Mouse (Mus musculus) MEL (cell line): Measurements from ENCODE around the gene Pcnx.

ENCODE experiments used
- CHD2 ChIP-seq: IDR thresholded peaks from 2 replicates; pipeline ENCODE4 v1.6.1; 2011; ENCODE audit warnings: low read length, improper control_type of control experiment
- CTCF ChIP-seq, 3 experiments: IDR thresholded peaks in 2 of 3; conservative IDR thresholded peaks in 1 of 3; 2 replicates each; pipeline ENCODE4 v1.5.1; 2011 to 2012; ENCODE audit warnings: low read length in 3 of 3, low read depth in 2 of 3, mild to moderate bottlenecking in 2 of 3, improper control_type of control experiment in 1 of 3, inconsistent platforms in 1 of 3, mixed read lengths in 1 of 3, moderate library complexity in 1 of 3; ENCODE audit not compliant: control insufficient read depth in 1 of 3, insufficient read depth in 1 of 3, poor library complexity in 1 of 3, severe bottlenecking in 1 of 3
- E2F4 ChIP-seq: IDR thresholded peaks from 2 replicates; pipeline ENCODE4 v1.6.1; 2011; ENCODE audit warnings: low read depth, low read length, improper control_type of control experiment, borderline replicate concordance
- EP300 ChIP-seq, 2 experiments: IDR thresholded peaks; 2 replicates each; pipeline ENCODE4 v1.6.1; 2011; ENCODE audit warnings: improper control_type of control experiment in 2 of 2, low read length in 2 of 2, low read depth in 1 of 2, mild to moderate bottlenecking in 1 of 2
- GATA1 ChIP-seq: IDR thresholded peaks from 2 replicates; pipeline ENCODE4 v1.6.1; 2011; ENCODE audit warnings: low read depth, low read length, improper control_type of control experiment
- MAFK ChIP-seq: IDR thresholded peaks from 2 replicates; pipeline ENCODE4 v1.6.1; 2011; ENCODE audit warnings: low read depth, mild to moderate bottlenecking, low read length, improper control_type of control experiment, borderline replicate concordance
- POLR2A ChIP-seq, 2 experiments: IDR thresholded peaks; 2 replicates each; pipeline ENCODE4 v1.6.1; 2011 to 2012; ENCODE audit warnings: low read length in 2 of 2, mild to moderate bottlenecking in 2 of 2, control low read depth in 1 of 2, improper control_type of control experiment in 1 of 2, low read depth in 1 of 2, moderate library complexity in 1 of 2; ENCODE audit not compliant: control insufficient read depth in 1 of 2, insufficient read depth in 1 of 2, poor library complexity in 1 of 2
- POLR2AphosphoS2 ChIP-seq: IDR thresholded peaks from 2 replicates; pipeline ENCODE4 v1.6.1; 2011; ENCODE audit warnings: low read length, improper control_type of control experiment
- RAD21 ChIP-seq: IDR thresholded peaks from 2 replicates; pipeline ENCODE4 v1.6.1; 2011; ENCODE audit warnings: mild to moderate bottlenecking, low read depth, low read length, improper control_type of control experiment
- RCOR1 ChIP-seq: IDR thresholded peaks from 2 replicates; pipeline ENCODE4 v1.6.1; 2012; ENCODE audit warnings: low read depth, mild to moderate bottlenecking, inconsistent platforms, low read length, improper control_type of control experiment
- SIN3A ChIP-seq: IDR thresholded peaks from 2 replicates; pipeline ENCODE4 v1.6.1; 2012; ENCODE audit warnings: low read length, improper control_type of control experiment, inconsistent platforms
- TBP ChIP-seq: IDR thresholded peaks from 2 replicates; pipeline ENCODE4 v1.8.0; 2011; ENCODE audit warnings: low read depth, low read length, improper control_type of control experiment
- USF1 ChIP-seq: IDR thresholded peaks from 2 replicates; pipeline ENCODE4 v1.6.1; 2014; ENCODE audit warnings: low read depth, mild to moderate bottlenecking, inconsistent platforms, low read length, improper control_type of control experiment, moderate library complexity
- USF2 ChIP-seq, 2 experiments: IDR thresholded peaks; 2 replicates each; pipeline ENCODE4 v1.6.1; 2011 to 2012; ENCODE audit warnings: improper control_type of control experiment in 2 of 2, low read length in 2 of 2, borderline replicate concordance in 1 of 2, inconsistent platforms in 1 of 2, low read depth in 1 of 2, mild to moderate bottlenecking in 1 of 2; ENCODE audit not compliant: insufficient read depth in 1 of 2

- TF ChIP-seq CHD2, result no peak
- no peak for TF ChIP-seq CTCF (IDR thresholded peaks at IDR 0.05 in 2 of 3, conservative IDR thresholded peaks at IDR 0.05 in 1 of 3; ENCODE audit: control insufficient read depth in 1 of 3, insufficient read depth in 1 of 3, low read depth in 2 of 3, low read length in 3 of 3, poor library complexity in 1 of 3, severe bottlenecking in 1 of 3)
- TF ChIP-seq TBP, result no peak
- no peak for TF ChIP-seq POLR2A (IDR thresholded peaks at IDR 0.05; ENCODE audit: control insufficient read depth in 1 of 2, insufficient read depth in 1 of 2, low read depth in 1 of 2, low read length in 2 of 2, poor library complexity in 1 of 2)
- TF ChIP-seq USF1, result no peak
- no peak for TF ChIP-seq E2F4
- TF ChIP-seq MAFK, result no peak
- no peak for TF ChIP-seq RCOR1
- TF ChIP-seq SIN3A, result no peak
- no peak for TF ChIP-seq USF2 (IDR thresholded peaks at IDR 0.05; ENCODE audit: borderline replicate concordance in 1 of 2, insufficient read depth in 1 of 2, low read depth in 1 of 2, low read length in 2 of 2)
- no peak for TF ChIP-seq POLR2AphosphoS2
- no peak for TF ChIP-seq RAD21
- no peak for TF ChIP-seq GATA1
- TF ChIP-seq EP300 (IDR thresholded peaks at IDR 0.05; ENCODE audit: low read depth in 1 of 2, low read length in 2 of 2), result no peak
These were observed 49.4 kb upstream of the Pcnx start for GRCm38 (mm10) chr12:81810417-81810816.
